Mouse (Mus musculus): ENCODE results near the gene Lnp1. TPM values are rescaled to one million over a fixed set of nuclear protein-coding genes. Genes with fewer than 3 reads are reported as not detected.
"Not testable (repeated sequence)": the region's sequence is repeated elsewhere in the genome, so short reads cannot be mapped to it uniquely, and the experiment has no call there.

Lnp1 gene
- not detected in 2 replicates for polyA plus RNA-seq (2012; ENCODE audit: insufficient read depth, insufficient read length, low replicate concordance, missing spikeins)

- H3K27ac ChIP-seq (ENCODE audit: insufficient read depth, low read depth, low read length): 0 out of 2 replicates have a peak within 1 kb of the TSS, but pooled peaks have one; percentile 32
- WGBS: 27% methylated on average over 3 of the region's 3 CpGs
- peaks cover 5% of the 10 kb centered on the region for H3K4me1 ChIP-seq (ENCODE audit: control insufficient read depth, insufficient read depth, low read length)
- H3K4me3 ChIP-seq (ENCODE audit: insufficient read depth, low read depth, low read length): no peak within 1 kb of the TSS; the same call in 1 of the 2 replicates
- TF ChIP-seq CTCF (IDR thresholded peaks at IDR 0.05; ENCODE audit: insufficient read depth, low read depth, low read length): no peak
Measured at GRCm38 (mm10) chr16:56928023-56928422, at the start of gene Lnp1. Gene Lnp1, minus strand, starts transcription at chr16:56928061.

GRCm38 (mm10) chr16:56974646-56975045 is 46.8 kb upstream of the Lnp1 start:
- TF ChIP-seq CTCF (IDR thresholded peaks at IDR 0.05; ENCODE audit: insufficient read depth, low read depth, low read length) (no peak), POLR2A (IDR thresholded peaks at IDR 0.05; ENCODE audit: insufficient read depth, low read depth, low read length) (no peak)
- Histone ChIP-seq H3K27ac (ENCODE audit: insufficient read depth, low read depth, low read length) (no peak overlapping the region), H3K4me3 (ENCODE audit: insufficient read depth, low read depth, low read length) (no peak overlapping the region), H3K4me1 (ENCODE audit: control insufficient read depth, insufficient read depth, low read length) (no peaks in the 10 kb centered on the region)
- 72% methylated on average over 3 of the region's 3 CpGs for WGBS

GRCm38 (mm10) chr16:56958311-56958710 is 30.4 kb upstream of the Lnp1 start:
- 91% methylated on average over 2 of the region's 2 CpGs for WGBS

GRCm38 (mm10) chr16:56949085-56949484 is 21.2 kb upstream of the Lnp1 start:
- TF ChIP-seq CTCF (IDR thresholded peaks at IDR 0.05; ENCODE audit: insufficient read depth, low read depth, low read length): no peak
- TF ChIP-seq POLR2A (IDR thresholded peaks at IDR 0.05; ENCODE audit: insufficient read depth, low read depth, low read length): no peak
- 94% methylated on average over 5 of the region's 5 CpGs for WGBS
- H3K4me3 ChIP-seq (ENCODE audit: insufficient read depth, low read depth, low read length): no peak overlapping the region
- H3K4me1 ChIP-seq (ENCODE audit: control insufficient read depth, insufficient read depth, low read length): no peaks in the 10 kb centered on the region
- H3K27ac ChIP-seq (ENCODE audit: insufficient read depth, low read depth, low read length): no peak overlapping the region

More at GRCm38 (mm10) chr16:56958311-56958710, 30.4 kb upstream of the Lnp1 start:
- not testable (repeated sequence) for H3K4me1 ChIP-seq (ENCODE audit: control insufficient read depth, insufficient read depth, low read length); H3K4me3 ChIP-seq (ENCODE audit: insufficient read depth, low read depth, low read length); H3K27ac ChIP-seq (ENCODE audit: insufficient read depth, low read depth, low read length)

- 77% methylated on average over 2 of the region's 2 CpGs for WGBS
Measured at GRCm38 (mm10) chr16:56942341-56942740, 14.5 kb upstream of the Lnp1 start.

GRCm38 (mm10) chr16:56920102-56920657 is 7.7 kb downstream of the Lnp1 start:
- TF ChIP-seq POLR2A (IDR thresholded peaks at IDR 0.05; ENCODE audit: insufficient read depth, low read depth, low read length) (no peak), CTCF (IDR thresholded peaks at IDR 0.05; ENCODE audit: insufficient read depth, low read depth, low read length) (no peak)
- WGBS: 23% methylated on average over 8 of the region's 8 CpGs
- no peaks in the 10 kb centered on the region for H3K4me1 ChIP-seq (ENCODE audit: control insufficient read depth, insufficient read depth, low read length)

More at GRCm38 (mm10) chr16:56942341-56942740, 14.5 kb upstream of the Lnp1 start:
- no peak for TF ChIP-seq POLR2A (IDR thresholded peaks at IDR 0.05; ENCODE audit: insufficient read depth, low read depth, low read length)
- TF ChIP-seq CTCF (IDR thresholded peaks at IDR 0.05; ENCODE audit: insufficient read depth, low read depth, low read length): no peak
- H3K4me1 ChIP-seq (ENCODE audit: control insufficient read depth, insufficient read depth, low read length): no peaks in the 10 kb centered on the region
- H3K27ac ChIP-seq (ENCODE audit: insufficient read depth, low read depth, low read length): no peak overlapping the region
- no peak overlapping the region for H3K4me3 ChIP-seq (ENCODE audit: insufficient read depth, low read depth, low read length)

GRCm38 (mm10) chr16:56917230-56917629 is 10.6 kb downstream of the Lnp1 start:
- 90% methylated on average over 7 of the region's 7 CpGs for WGBS
- no peaks in the 10 kb centered on the region for H3K4me1 ChIP-seq (ENCODE audit: control insufficient read depth, insufficient read depth, low read length)
- no peak overlapping the region for H3K27ac ChIP-seq (ENCODE audit: insufficient read depth, low read depth, low read length)
- H3K4me3 ChIP-seq (ENCODE audit: insufficient read depth, low read depth, low read length): no peak overlapping the region
- TF ChIP-seq CTCF (IDR thresholded peaks at IDR 0.05; ENCODE audit: insufficient read depth, low read depth, low read length): no peak
- no peak for TF ChIP-seq POLR2A (IDR thresholded peaks at IDR 0.05; ENCODE audit: insufficient read depth, low read depth, low read length)

More at GRCm38 (mm10) chr16:56920102-56920657, 7.7 kb downstream of the Lnp1 start:
- Histone ChIP-seq H3K4me3 (ENCODE audit: insufficient read depth, low read depth, low read length) (no peak overlapping the region), H3K27ac (ENCODE audit: insufficient read depth, low read depth, low read length) (no peak overlapping the region)

GRCm38 (mm10) chr16:56908986-56909385 is 18.9 kb downstream of the Lnp1 start:
- H3K4me3 ChIP-seq (ENCODE audit: insufficient read depth, low read depth, low read length): no peak overlapping the region
- TF ChIP-seq POLR2A (IDR thresholded peaks at IDR 0.05; ENCODE audit: insufficient read depth, low read depth, low read length) (no peak), CTCF (IDR thresholded peaks at IDR 0.05; ENCODE audit: insufficient read depth, low read depth, low read length) (no peak)
- WGBS: 61% methylated on average over 5 of the region's 5 CpGs
- no peaks in the 10 kb centered on the region for H3K4me1 ChIP-seq (ENCODE audit: control insufficient read depth, insufficient read depth, low read length)
- H3K27ac ChIP-seq (ENCODE audit: insufficient read depth, low read depth, low read length): no peak overlapping the region

- not testable (repeated sequence) for H3K4me1 ChIP-seq (ENCODE audit: control insufficient read depth, insufficient read depth, low read length); H3K4me3 ChIP-seq (ENCODE audit: insufficient read depth, low read depth, low read length); H3K27ac ChIP-seq (ENCODE audit: insufficient read depth, low read depth, low read length)
- 64% methylated on average over 3 of the region's 3 CpGs for WGBS
Measured at GRCm38 (mm10) chr16:56902206-56902605, 25.7 kb downstream of the Lnp1 start.

- no peak overlapping the region for H3K27ac ChIP-seq (ENCODE audit: insufficient read depth, low read depth, low read length)
- 84% methylated on average over 5 of the region's 5 CpGs for WGBS
- TF ChIP-seq CTCF (IDR thresholded peaks at IDR 0.05; ENCODE audit: insufficient read depth, low read depth, low read length): no peak
- no peak for TF ChIP-seq POLR2A (IDR thresholded peaks at IDR 0.05; ENCODE audit: insufficient read depth, low read depth, low read length)
- H3K4me3 ChIP-seq (ENCODE audit: insufficient read depth, low read depth, low read length): no peak overlapping the region
- H3K4me1 ChIP-seq (ENCODE audit: control insufficient read depth, insufficient read depth, low read length): no peaks in the 10 kb centered on the region
Measured at GRCm38 (mm10) chr16:56891583-56891982, 36.3 kb downstream of the Lnp1 start.

Data from olfactory bulb, adult 2 months (tissue).